ENCODE assay signal across 8 mouse cellular contexts in genomic region chr5:100917252-100917774, GRCm38 (mm10).
DNase-seq lines count a peak whose midpoint lies in the region; ATAC-seq and TF ChIP-seq lines count a peak whose summit lies in the region.

No protein-coding gene starts in this region.

- H3K4me1 ChIP-seq in neural tube, embryonic 15.5 days = peaks cover 3% of the 10 kb centered on the region
- H3K4me1 ChIP-seq in forebrain, embryonic 14.5 days (ENCODE audit: control insufficient read depth, insufficient read depth, low read length) = no peaks in the 10 kb centered on the region
- no peaks in the 10 kb centered on the region for H3K4me1 ChIP-seq in kidney, adult 2 months (ENCODE audit: control insufficient read depth, insufficient read depth, low read length)
- no peaks in the 10 kb centered on the region for H3K4me1 ChIP-seq in liver, embryonic 13.5 days (replicated peaks)

- no peak overlapping the region for H3K27ac ChIP-seq in neural tube, embryonic 15.5 days (replicated peaks)
- no peak overlapping the region for H3K27ac ChIP-seq in forebrain, embryonic 14.5 days (ENCODE audit: low read depth, low read length)
- no peak overlapping the region for H3K27ac ChIP-seq in kidney, adult 2 months (ENCODE audit: insufficient read depth, low read depth, low read length)
- no peak overlapping the region for H3K27ac ChIP-seq in liver, embryonic 13.5 days

- no peak overlapping the region for H3K4me2 ChIP-seq in neural tube, embryonic 15.5 days
- H3K4me2 ChIP-seq in forebrain, embryonic 14.5 days (ENCODE audit: low read length) = no peak overlapping the region
- no peak overlapping the region for H3K4me2 ChIP-seq in liver, embryonic 13.5 days

- peaks cover 39% of the 10 kb centered on the region for H3K27me3 ChIP-seq in neural tube, embryonic 15.5 days (replicated peaks)
- no peaks in the 10 kb centered on the region for H3K27me3 ChIP-seq in forebrain, embryonic 14.5 days (replicated peaks; ENCODE audit: control insufficient read depth, insufficient read depth, low read length)
- 0 out of 2 replicates have a peak, but pooled peaks cover 1% of the 10 kb centered on the region for H3K27me3 ChIP-seq in kidney, adult 2 months (replicated peaks; ENCODE audit: control insufficient read depth, insufficient read depth, low read length)
- no peaks in the 10 kb centered on the region for H3K27me3 ChIP-seq in liver, embryonic 13.5 days

- TF ChIP-seq CTCF in kidney, adult 2 months (conservative IDR thresholded peaks at IDR 0.05; ENCODE audit: insufficient read depth, insufficient read length, low read depth, low read length) = peak; percentile 94

- no peaks in the 10 kb centered on the region for H3K9me3 ChIP-seq in neural tube, embryonic 15.5 days (replicated peaks)
- H3K9me3 ChIP-seq in forebrain, embryonic 14.5 days (replicated peaks; ENCODE audit: control insufficient read depth, low read length) = no peaks in the 10 kb centered on the region
- no peaks in the 10 kb centered on the region for H3K9me3 ChIP-seq in liver, embryonic 13.5 days (replicated peaks)

- no peaks in the 10 kb centered on the region for H3K36me3 ChIP-seq in neural tube, embryonic 15.5 days
- H3K36me3 ChIP-seq in forebrain, embryonic 14.5 days (ENCODE audit: control insufficient read depth, insufficient read depth, low read length) = no peaks in the 10 kb centered on the region
- H3K36me3 ChIP-seq in kidney, adult 2 months (ENCODE audit: control insufficient read depth, insufficient read depth, low read length) = no peaks in the 10 kb centered on the region
- no peaks in the 10 kb centered on the region for H3K36me3 ChIP-seq in liver, embryonic 13.5 days

- TF ChIP-seq POLR2A in kidney, adult 2 months (IDR thresholded peaks at IDR 0.05; ENCODE audit: low read depth, low read length) = no peak

- H3K4me3 ChIP-seq in neural tube, embryonic 15.5 days (replicated peaks) = no peak overlapping the region
- H3K4me3 ChIP-seq in forebrain, embryonic 14.5 days (ENCODE audit: low read depth, low read length) = no peak overlapping the region
- no peak overlapping the region for H3K4me3 ChIP-seq in kidney, adult 2 months (ENCODE audit: insufficient read depth, low read depth, low read length)
- H3K4me3 ChIP-seq in liver, embryonic 13.5 days (replicated peaks) = no peak overlapping the region

- peak; percentile 73 for DNase-seq in neural tube, embryonic 10.5 days (ENCODE audit: extremely low spot score, low spot score)
- DNase-seq in adrenal gland, postnatal 4 days (ENCODE audit: low spot score in 2 of 2) = peak; percentile 16 to 42
- peak; percentile 68 for DNase-seq in forebrain, embryonic 14.5 days (ENCODE audit: low spot score)
- DNase-seq in kidney, adult 2 months = peak; percentile 54
- DNase-seq in liver, embryonic 13.5 days = peak; percentile 13
- DNase-seq in ovary, postnatal 14 days (ENCODE audit: low spot score) = peak; percentile 43
- DNase-seq in thymus, postnatal 25 days = peak; percentile 75

- H3K9ac ChIP-seq in neural tube, embryonic 15.5 days (replicated peaks) = no peak overlapping the region
- no peak overlapping the region for H3K9ac ChIP-seq in forebrain, embryonic 14.5 days (ENCODE audit: low read length)
- H3K9ac ChIP-seq in liver, embryonic 13.5 days = no peak overlapping the region

- 23% methylated on average over 15 of the region's 15 CpGs for WGBS in neural tube, embryonic 15.5 days
- 22% methylated on average over 15 of the region's 15 CpGs for WGBS in forebrain, embryonic 14.5 days
- WGBS in kidney, adult 2 months = 19% methylated on average over 15 of the region's 15 CpGs
- WGBS in liver, embryonic 13.5 days (ENCODE audit: insufficient replicate concordance) = 19% methylated on average over 15 of the region's 15 CpGs

- ATAC-seq in neural tube, embryonic 15.5 days (ENCODE audit: low FRiP score) = no peak
- ATAC-seq in forebrain, embryonic 14.5 days = peak; percentile 46; the same call in 1 of the 2 replicates
- ATAC-seq in liver, embryonic 13.5 days (ENCODE audit: low read depth) = no peak

Comparison
In these comparisons a context has a peak if more than half of its experiments do, and no peak if none do; other contexts are left out.
1. DNase-seq: peak in every context shown above with its lines; median percentile 75 in thymus, postnatal 25 days; 73 in neural tube, embryonic 10.5 days; 68 in forebrain, embryonic 14.5 days; 54 in kidney, adult 2 months; 43 in ovary, postnatal 14 days; 29 in adrenal gland, postnatal 4 days; 13 in liver, embryonic 13.5 days.